Mouse (Mus musculus): ENCODE data around the gene Tnni1.

The Tnni1 gene

GRCm38 (mm10) chr1:135846632-135847031 is 67.4 kb downstream of the Tnni1 start:
- DNase-seq (ENCODE audit: low read depth), result no peak

GRCm38 (mm10) chr1:135847139-135847562 is 67.9 kb downstream of the Tnni1 start:
- peak; percentile 78 for DNase-seq (ENCODE audit: low read depth)

DNA sequence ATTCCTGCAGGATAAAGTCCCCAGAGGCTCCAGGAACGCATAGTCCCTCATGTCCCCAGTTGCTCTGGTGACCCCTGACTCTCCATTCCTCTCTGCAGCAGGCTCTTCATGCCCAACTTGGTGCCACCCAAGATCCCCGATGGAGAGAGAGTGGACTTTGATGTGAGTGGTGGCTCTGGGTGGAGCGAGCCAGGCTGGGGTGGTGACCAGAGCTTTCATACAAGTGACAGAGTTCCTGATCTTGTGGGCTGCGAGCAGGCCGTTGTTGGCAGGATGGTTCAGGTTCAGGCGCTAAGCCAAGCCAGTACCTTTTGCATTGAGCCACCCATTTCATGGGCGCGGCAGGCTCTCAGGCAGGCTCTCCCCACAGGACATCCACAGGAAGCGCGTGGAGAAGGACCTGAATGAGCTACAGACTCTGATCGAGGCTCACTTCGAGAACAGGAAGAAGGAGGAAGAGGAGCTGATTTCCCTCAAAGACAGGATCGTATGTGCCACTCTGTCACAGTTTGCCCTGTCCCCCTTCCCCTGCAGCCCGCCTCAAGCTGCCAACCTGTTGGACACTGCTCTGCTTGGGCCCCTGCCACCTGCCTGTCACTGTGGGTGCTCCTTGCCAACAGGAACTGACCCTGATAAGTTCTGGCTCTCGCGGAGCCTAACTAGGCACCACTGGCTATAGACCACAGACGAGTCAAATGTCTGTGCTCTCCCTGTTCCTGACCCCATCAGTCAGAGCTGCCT is 68.5 kb downstream of the Tnni1 start:
- no peak for DNase-seq (ENCODE audit: low read depth)

DNA sequence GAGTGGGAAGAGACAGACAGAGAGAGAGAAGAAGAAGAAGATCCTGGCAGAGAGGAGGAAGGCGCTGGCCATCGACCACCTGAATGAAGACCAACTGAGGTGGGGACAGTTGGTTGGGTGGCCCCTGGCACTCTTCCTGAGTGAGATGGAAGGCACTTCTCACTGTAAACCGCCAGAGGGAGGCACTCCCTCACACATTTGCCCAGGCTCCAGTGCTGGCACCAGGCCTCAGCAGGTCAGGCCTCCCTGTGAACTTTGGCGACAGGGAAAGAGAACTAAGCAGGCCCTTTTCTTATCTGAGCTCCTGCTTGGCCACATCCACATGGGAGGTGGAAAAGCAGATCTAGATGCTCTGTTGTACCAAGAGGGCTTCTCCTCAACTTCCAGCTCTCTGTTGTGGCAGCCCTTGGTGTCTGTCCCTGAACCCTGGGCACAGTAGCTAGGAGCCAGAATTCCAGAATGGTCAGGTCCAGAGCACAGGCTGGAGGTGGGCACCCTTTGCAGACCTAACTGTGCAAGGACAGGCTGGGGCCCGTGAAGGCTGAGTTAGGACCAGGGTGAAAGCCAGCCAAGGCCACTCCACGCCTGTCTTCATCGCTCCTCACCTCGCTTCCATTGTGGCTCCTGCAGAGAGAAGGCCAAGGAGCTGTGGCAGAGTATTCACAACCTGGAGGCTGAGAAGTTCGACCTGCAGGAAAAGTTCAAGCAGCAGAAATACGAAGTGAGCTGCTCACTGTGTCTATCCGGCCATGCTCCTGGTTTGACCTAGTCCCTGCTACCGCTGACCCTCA is 71.7 kb downstream of the Tnni1 start:
- DNase-seq (ENCODE audit: low read depth), result no peak

DNA sequence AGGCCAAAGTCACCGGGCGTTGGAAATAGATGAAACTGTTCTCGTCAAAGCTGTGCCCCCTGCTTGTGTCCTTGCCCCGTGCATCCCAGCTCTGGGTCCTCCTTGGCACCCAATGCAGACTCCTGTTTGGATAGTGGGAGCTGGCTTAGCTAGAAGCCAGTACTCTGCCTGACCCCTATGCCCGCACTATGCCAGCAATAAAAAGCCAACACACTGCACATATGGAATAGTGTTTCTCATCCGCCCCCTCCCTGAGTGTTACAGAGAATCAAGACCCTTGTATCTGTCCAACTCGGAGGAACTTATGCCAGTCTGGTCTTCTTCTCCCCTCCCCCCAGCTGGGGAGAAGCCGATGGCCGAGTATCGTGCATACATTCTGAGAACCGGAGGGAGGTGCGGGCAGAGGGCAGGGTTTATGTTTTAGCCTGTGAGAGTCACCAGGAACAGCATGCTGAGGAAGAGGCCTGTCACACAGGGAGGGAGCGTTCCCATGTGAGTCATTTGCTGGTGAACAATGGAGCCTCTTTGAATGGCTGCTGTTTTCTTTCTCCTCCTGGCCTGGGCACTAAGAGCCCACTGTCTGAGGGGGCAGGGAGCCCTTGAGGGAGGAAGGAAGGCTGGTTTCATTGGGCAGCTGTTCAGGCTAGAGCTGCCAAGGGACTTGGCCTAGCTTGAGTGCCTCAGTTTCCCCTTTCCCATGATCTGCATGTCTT is 73.0 kb downstream of the Tnni1 start:
- no peak for DNase-seq (ENCODE audit: low read depth)

DNA sequence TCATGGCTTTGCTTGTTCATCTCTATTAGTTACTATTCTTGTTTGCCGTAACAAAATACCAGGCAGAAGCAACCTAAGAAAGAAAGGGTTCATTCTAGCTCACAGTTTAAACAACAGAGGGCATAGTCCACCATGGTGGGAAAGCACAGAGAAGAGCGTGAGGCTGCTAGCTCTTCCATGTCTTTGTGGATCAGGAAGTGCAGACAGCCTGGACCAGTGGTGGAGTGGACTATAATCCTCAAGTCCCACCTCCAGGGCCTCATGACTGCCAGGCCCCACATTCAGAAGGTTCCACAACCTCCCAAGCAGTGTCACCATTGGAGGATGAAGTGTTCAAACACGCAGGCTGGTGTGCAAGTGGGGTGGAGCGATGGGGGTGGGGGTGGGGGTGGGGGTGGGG is 74.0 kb downstream of the Tnni1 start:
- no peak for DNase-seq (ENCODE audit: low read depth)

DNA sequence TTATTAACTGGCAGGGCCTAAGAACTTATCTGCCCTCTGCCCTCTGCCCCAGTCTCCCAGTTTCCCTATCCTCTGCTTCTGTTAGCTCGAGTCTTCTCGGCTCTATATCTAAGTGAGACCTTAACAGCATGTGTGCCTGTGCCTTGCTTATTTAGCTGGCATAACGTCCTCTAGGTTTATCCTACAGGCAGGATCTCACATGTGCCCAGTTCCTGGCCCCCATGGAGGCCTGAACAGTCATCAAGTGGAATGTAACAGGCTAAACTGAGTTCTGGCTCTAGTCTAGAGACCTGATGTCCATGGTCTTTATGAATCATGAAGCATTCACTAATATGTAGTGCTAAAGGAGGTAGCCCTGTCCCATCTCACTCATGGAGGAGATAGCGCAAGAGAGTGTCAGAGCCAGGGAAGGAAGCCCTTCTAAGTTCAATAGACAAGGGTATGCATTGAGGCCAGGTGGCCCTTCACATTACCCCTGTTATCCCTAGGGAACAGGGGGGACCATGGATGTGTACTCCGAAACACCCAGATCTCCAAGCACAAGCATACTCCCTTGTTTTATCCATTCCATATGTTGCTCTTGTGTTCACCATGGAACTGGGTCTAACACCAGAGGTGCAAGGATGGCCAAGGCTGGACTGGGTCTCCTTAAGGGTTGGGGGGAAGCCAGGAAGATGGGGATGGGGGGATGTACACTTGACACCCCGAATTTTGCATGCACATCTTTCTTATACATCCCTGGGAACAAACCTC is 75.5 kb downstream of the Tnni1 start:
- DNase-seq (ENCODE audit: low read depth), result no peak

GRCm38 (mm10) chr1:135855344-135855687 is 76.1 kb downstream of the Tnni1 start:
- DNase-seq (ENCODE audit: low read depth), result no peak

- no peak for DNase-seq (ENCODE audit: low read depth)
Measured at GRCm38 (mm10) chr1:135856070-135856469, 76.8 kb downstream of the Tnni1 start.

- DNase-seq (ENCODE audit: low read depth), result no peak
Measured at GRCm38 (mm10) chr1:135857137-135857775, 78.0 kb downstream of the Tnni1 start.

DNA sequence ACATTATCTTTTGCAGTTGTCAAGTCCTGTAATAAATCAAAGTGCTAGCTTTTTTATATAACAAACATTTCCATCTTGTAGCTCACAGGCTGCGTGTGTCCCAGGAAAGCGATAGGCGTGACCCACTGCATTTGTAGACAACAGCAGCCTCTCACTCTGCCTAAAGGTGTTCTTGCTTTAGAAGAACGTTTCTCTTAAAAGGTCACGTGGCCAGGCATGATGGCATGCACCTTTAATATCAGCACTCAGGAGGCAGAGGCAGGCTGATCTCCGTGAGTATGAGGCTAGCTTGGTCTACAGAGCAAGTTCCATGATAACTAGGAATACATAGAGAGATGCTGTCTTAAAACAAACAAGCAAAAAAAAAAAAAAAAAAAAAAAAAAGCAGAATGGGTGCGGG is 79.3 kb downstream of the Tnni1 start:
- no peak for DNase-seq (ENCODE audit: low read depth)

All from c-Kit-positive CD71-negative TER-119-negative erythroid progenitor cells, embryonic 14.5 days (primary cell).